Mouse (Mus musculus): Measurements from ENCODE around the gene Jarid2. TPM values are rescaled to one million over a fixed set of nuclear protein-coding genes. Genes with fewer than 3 reads are reported as not detected.

Jarid2 gene
- polyA plus RNA-seq, 1 experiment from 2014 or later: 40.6 TPM

- under 1% methylated on average over 60 of the region's 87 CpGs for WGBS
- Histone ChIP-seq H3K4me2 (peak overlapping the region; percentile 92), H3K9ac (peak overlapping the region; percentile 95), H3K36me3 (no peaks in the 10 kb centered on the region), H3K4me3 (peak overlapping the region; percentile 74), H3K27me3 (replicated peaks) (no peaks in the 10 kb centered on the region), H3K4me1 (replicated peaks) (peaks cover 26% of the 10 kb centered on the region), H3K9me3 (replicated peaks) (no peaks in the 10 kb centered on the region), H3K27ac (ENCODE audit: poor library complexity, severe bottlenecking) (peak overlapping the region; percentile 96)
- peak; percentile 94 for ATAC-seq (ENCODE audit: insufficient number of reproducible peaks, low FRiP score)
Measured at GRCm38 (mm10) chr13:44730146-44730864, 1.0 kb downstream of the Jarid2 start.

- WGBS: under 1% methylated on average over 37 of the region's 41 CpGs
- peaks cover 31% of the 10 kb centered on the region for H3K4me1 ChIP-seq (replicated peaks)
- peak overlapping the region; percentile 88 for H3K9ac ChIP-seq
- H3K27me3 ChIP-seq (replicated peaks): no peaks in the 10 kb centered on the region
- H3K36me3 ChIP-seq: no peaks in the 10 kb centered on the region
- peak overlapping the region; percentile 55 for H3K4me2 ChIP-seq
- H3K4me3 ChIP-seq: peak overlapping the region; percentile 74
- H3K27ac ChIP-seq (ENCODE audit: poor library complexity, severe bottlenecking): peak overlapping the region; percentile 96
- no peaks in the 10 kb centered on the region for H3K9me3 ChIP-seq (replicated peaks)
- ATAC-seq (ENCODE audit: insufficient number of reproducible peaks, low FRiP score): peak; percentile 82
Measured at GRCm38 (mm10) chr13:44730939-44731551, 1.8 kb downstream of the Jarid2 start.

DNA sequence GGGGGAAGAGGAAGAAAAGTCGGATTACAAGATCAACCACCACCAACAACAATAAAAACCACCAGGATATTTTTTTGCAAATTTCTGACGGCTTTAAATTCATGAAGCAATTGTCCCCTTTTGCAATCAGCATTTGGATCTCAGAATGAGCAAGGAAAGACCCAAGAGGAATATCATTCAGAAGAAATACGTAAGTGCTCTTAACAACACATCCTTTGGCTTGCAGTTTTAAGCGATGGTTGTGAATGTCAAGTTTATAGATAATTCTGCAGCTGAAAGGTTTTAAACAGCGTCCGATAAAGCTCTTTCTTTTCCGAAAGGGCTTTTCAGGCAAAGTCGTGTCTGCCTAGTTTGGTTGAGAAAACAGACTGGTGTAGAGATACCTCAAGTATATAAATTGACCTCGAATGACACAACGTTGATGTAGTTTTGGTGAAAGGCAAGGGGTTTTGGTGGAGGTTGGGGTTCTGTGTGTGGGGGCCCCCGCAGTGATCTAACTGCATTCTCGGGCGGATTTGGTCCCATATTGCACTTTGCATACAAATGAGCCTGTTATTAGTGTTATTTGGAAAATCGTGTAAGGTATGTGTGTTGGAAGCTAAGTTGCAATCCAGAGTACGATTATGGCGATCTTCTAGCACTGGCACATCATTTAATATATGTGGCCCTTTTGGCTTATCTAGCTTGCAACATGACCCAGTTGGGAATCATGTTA lies 2.6 kb downstream of the Jarid2 start:
- WGBS: under 1% methylated on average over 16 of the region's 16 CpGs
- no peak for ATAC-seq (ENCODE audit: insufficient number of reproducible peaks, low FRiP score)

GRCm38 (mm10) chr13:44732442-44732974 lies 3.2 kb downstream of the Jarid2 start:
- 0% methylated on average over 7 of the region's 7 CpGs for WGBS
- no peak for ATAC-seq (ENCODE audit: insufficient number of reproducible peaks, low FRiP score)
- peaks cover 38% of the 10 kb centered on the region for H3K4me1 ChIP-seq (replicated peaks)
- peak overlapping the region; percentile 81 for H3K4me2 ChIP-seq
- H3K9ac ChIP-seq: peak overlapping the region; percentile 90
- H3K36me3 ChIP-seq: no peaks in the 10 kb centered on the region
- no peaks in the 10 kb centered on the region for H3K27me3 ChIP-seq (replicated peaks)
- peak overlapping the region; percentile 59; the same call in 1 of the 2 replicates for H3K27ac ChIP-seq (ENCODE audit: poor library complexity, severe bottlenecking)
- H3K4me3 ChIP-seq: peak overlapping the region; percentile 74
- no peaks in the 10 kb centered on the region for H3K9me3 ChIP-seq (replicated peaks)

More for the DNA sequence above, 2.6 kb downstream of the Jarid2 start:
- Histone ChIP-seq H3K4me3 (peak overlapping the region; percentile 74), H3K4me2 (peak overlapping the region; percentile 81), H3K27ac (ENCODE audit: poor library complexity, severe bottlenecking) (peak overlapping the region; percentile 59), H3K9me3 (replicated peaks) (no peaks in the 10 kb centered on the region), H3K27me3 (replicated peaks) (no peaks in the 10 kb centered on the region), H3K36me3 (no peaks in the 10 kb centered on the region), H3K4me1 (replicated peaks) (peaks cover 35% of the 10 kb centered on the region), H3K9ac (peak overlapping the region; percentile 90)

- under 1% methylated on average over 13 of the region's 13 CpGs for WGBS
- Histone ChIP-seq H3K9me3 (replicated peaks) (no peaks in the 10 kb centered on the region), H3K36me3 (no peaks in the 10 kb centered on the region), H3K4me3 (peak overlapping the region; percentile 74), H3K9ac (peak overlapping the region; percentile 86), H3K4me1 (replicated peaks) (peaks cover 38% of the 10 kb centered on the region), H3K27ac (ENCODE audit: poor library complexity, severe bottlenecking) (peak overlapping the region; percentile 97), H3K4me2 (peak overlapping the region; percentile 80), H3K27me3 (replicated peaks) (no peaks in the 10 kb centered on the region)
- ATAC-seq (ENCODE audit: insufficient number of reproducible peaks, low FRiP score): no peak
Measured at GRCm38 (mm10) chr13:44733036-44733372, 3.7 kb downstream of the Jarid2 start.

DNA sequence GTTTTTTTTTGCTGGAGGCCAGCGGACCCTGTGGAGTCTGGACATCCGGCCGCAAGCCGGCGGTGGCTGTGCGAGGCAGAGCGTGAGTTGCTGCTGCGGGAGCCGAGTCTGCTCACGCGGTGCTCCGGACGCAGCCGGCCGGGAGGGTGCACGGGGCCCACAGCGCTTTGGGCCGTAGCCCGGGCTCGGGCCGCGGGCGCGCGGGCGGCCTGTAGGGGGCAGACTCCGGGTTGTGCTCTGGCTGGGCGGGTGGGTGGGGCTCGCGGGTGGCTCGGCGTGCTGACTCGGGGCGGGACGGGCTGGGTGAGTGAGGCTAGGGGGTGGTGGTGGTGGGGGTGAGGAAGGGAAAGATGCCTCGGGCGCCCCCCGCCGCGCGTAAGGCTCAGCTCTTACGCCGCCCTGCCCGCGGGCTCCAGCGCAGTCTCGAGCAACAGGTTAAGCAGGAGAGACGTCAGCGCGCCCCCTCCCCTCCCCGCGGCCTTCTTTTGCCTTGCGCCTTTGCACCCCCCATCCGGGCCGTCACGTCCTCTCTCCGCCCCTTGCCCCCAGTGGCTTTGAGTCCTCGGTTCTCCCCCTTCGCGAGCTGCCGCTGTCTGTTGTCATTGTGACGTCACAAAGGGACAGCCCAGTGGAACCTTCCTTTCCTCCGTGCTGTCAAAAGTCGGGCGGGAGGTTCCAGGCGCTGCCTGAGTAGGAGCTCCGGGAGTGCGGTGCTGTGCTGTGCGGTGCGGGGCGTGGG lies 4.3 kb downstream of the Jarid2 start:
- peak overlapping the region; percentile 86 for H3K9ac ChIP-seq
- peak overlapping the region; percentile 97 for H3K27ac ChIP-seq (ENCODE audit: poor library complexity, severe bottlenecking)
- no peaks in the 10 kb centered on the region for H3K27me3 ChIP-seq (replicated peaks)
- ATAC-seq (ENCODE audit: insufficient number of reproducible peaks, low FRiP score): peak; percentile 81
- under 1% methylated on average over 46 of the region's 71 CpGs for WGBS
- no peaks in the 10 kb centered on the region for H3K9me3 ChIP-seq (replicated peaks)
- H3K36me3 ChIP-seq: no peaks in the 10 kb centered on the region
- peak overlapping the region; percentile 74 for H3K4me3 ChIP-seq
- peak overlapping the region; percentile 80 for H3K4me2 ChIP-seq
- peaks cover 35% of the 10 kb centered on the region for H3K4me1 ChIP-seq (replicated peaks)

DNA sequence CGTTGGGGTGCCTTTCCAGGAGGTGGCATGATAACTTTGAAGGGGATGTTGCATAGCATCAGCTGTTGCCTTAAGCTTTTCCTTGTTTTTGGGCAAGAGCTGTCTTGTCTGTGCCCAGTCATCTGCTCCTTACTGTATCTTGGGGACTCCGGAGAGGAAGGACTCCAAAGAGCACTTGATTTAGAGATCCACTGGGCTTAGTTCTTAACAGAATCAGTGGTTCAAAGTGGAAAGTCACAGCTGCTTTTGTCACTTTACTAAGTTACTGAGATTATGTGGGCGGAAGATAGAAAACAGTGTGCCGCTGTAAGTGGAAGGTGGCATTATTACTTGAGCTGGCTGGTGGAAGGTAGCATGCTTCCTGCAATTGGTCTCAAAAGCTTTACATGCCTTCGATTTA lies 5.2 kb downstream of the Jarid2 start:
- H3K9me3 ChIP-seq (replicated peaks): no peaks in the 10 kb centered on the region
- H3K27ac ChIP-seq (ENCODE audit: poor library complexity, severe bottlenecking): peak overlapping the region; percentile 97
- no peak for ATAC-seq (ENCODE audit: insufficient number of reproducible peaks, low FRiP score)
- no peaks in the 10 kb centered on the region for H3K36me3 ChIP-seq
- WGBS: 53% methylated on average over 5 of the region's 5 CpGs
- no peak overlapping the region for H3K9ac ChIP-seq
- no peaks in the 10 kb centered on the region for H3K27me3 ChIP-seq (replicated peaks)
- peaks cover 28% of the 10 kb centered on the region for H3K4me1 ChIP-seq (replicated peaks)
- peak overlapping the region; percentile 80 for H3K4me2 ChIP-seq
- H3K4me3 ChIP-seq: peak overlapping the region; percentile 74

GRCm38 (mm10) chr13:44735088-44735690 lies 5.9 kb downstream of the Jarid2 start:
- H3K27ac ChIP-seq (ENCODE audit: poor library complexity, severe bottlenecking): no peak overlapping the region
- no peaks in the 10 kb centered on the region for H3K9me3 ChIP-seq (replicated peaks)
- no peaks in the 10 kb centered on the region for H3K27me3 ChIP-seq (replicated peaks)
- no peaks in the 10 kb centered on the region for H3K36me3 ChIP-seq
- H3K4me1 ChIP-seq (replicated peaks): peaks cover 27% of the 10 kb centered on the region
- H3K9ac ChIP-seq: no peak overlapping the region
- 39% methylated on average over 1 of the region's 1 CpGs for WGBS
- no peak overlapping the region for H3K4me3 ChIP-seq
- ATAC-seq (ENCODE audit: insufficient number of reproducible peaks, low FRiP score): no peak
- H3K4me2 ChIP-seq: no peak overlapping the region

DNA sequence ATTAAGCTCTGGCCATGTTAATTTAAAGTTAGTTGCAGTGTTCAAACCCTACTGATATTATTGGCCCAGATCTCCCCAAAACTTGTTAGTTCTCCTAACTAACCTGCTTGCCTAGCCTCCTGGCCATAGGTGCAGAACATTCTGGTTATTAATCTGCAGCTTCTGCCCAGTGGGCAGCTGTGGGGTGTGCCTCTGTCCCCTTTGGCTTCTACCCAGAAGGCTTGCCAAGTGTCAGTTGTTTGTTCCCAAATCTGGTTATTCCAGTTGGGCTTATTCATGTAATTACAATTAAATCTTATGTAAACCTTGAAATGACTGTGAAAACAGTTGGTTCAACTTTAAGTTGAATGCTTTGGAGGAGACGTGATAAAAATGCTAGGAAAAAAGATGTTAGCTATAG lies 8.0 kb downstream of the Jarid2 start:
- no peaks in the 10 kb centered on the region for H3K27me3 ChIP-seq (replicated peaks)
- no peak for ATAC-seq (ENCODE audit: insufficient number of reproducible peaks, low FRiP score)
- H3K4me3 ChIP-seq: no peak overlapping the region
- 76% methylated on average over 1 of the region's 1 CpGs for WGBS
- H3K27ac ChIP-seq (ENCODE audit: poor library complexity, severe bottlenecking): no peak overlapping the region
- H3K36me3 ChIP-seq: no peaks in the 10 kb centered on the region
- H3K9me3 ChIP-seq (replicated peaks): no peaks in the 10 kb centered on the region
- H3K4me2 ChIP-seq: no peak overlapping the region
- H3K9ac ChIP-seq: no peak overlapping the region
- H3K4me1 ChIP-seq (replicated peaks): peaks cover 33% of the 10 kb centered on the region

- Histone ChIP-seq H3K4me2 (no peak overlapping the region), H3K36me3 (no peaks in the 10 kb centered on the region), H3K27me3 (replicated peaks) (no peaks in the 10 kb centered on the region), H3K27ac (ENCODE audit: poor library complexity, severe bottlenecking) (no peak overlapping the region), H3K4me3 (no peak overlapping the region), H3K9ac (no peak overlapping the region), H3K4me1 (replicated peaks) (peaks cover 39% of the 10 kb centered on the region), H3K9me3 (replicated peaks) (no peaks in the 10 kb centered on the region)
- WGBS: 77% methylated on average over 3 of the region's 3 CpGs
- no peak for ATAC-seq (ENCODE audit: insufficient number of reproducible peaks, low FRiP score)
Measured at GRCm38 (mm10) chr13:44751780-44752179, 22.5 kb downstream of the Jarid2 start.
